Mouse (Mus musculus) small intestine, adult 2 months (tissue): Measurements from ENCODE around the gene Adgrf5.

Source experiments
- CTCF ChIP-seq: fragments of 200-500 bp; IDR thresholded peaks from 2 replicates; pipeline ENCODE4 v1.5.1; 2012; ENCODE audit warnings: low read depth, mild to moderate bottlenecking, control low read depth, inconsistent platforms, low read length, moderate library complexity, mixed read lengths; ENCODE audit not compliant: insufficient replicate concordance, insufficient read length; ENCODE audit errors: extremely low read depth
- POLR2A ChIP-seq: fragments of 200-500 bp; IDR thresholded peaks from 2 replicates; pipeline ENCODE4 v1.6.1; 2012; ENCODE audit warnings: low read depth, mild to moderate bottlenecking, control low read depth, inconsistent platforms, low read length, moderate library complexity

DNA sequence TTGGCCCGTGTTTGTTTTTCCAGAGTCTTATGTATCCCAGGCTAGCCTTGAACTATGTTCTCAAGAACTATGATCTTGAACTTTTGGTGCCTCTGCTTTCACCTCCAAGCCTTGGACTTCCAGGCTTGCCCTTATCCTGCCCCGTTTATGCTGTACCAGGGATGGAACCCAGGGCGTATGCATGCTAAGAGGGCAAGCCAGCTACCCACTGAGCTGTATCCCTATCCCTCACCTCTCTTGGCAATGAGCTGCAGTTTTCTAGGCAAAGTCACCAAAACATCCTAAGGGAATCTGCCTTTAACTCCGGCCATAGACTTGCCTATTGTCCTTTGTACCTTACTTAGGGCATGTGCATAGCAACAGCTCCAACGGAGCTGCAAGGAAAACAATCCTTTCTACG, 2.6 kb downstream of the Adgrf5 start:
- TF ChIP-seq CTCF, result no peak
- no peak for TF ChIP-seq POLR2A
